Mouse (Mus musculus) lung, embryonic 16.5 days (tissue): ENCODE results near the gene Iqsec1. TPM values are rescaled to one million over a fixed set of nuclear protein-coding genes. Genes with fewer than 3 reads are reported as not detected.

Source experiments
- ATAC-seq: fragments of 200-750 bp; cut with Nextera tagmentation; 2 replicates; pipeline ENCODE4 v1.8.0; 2017; ENCODE audit warnings: low read depth, mild to moderate bottlenecking, moderate library complexity
- H3K27ac ChIP-seq: fragments of 300-500 bp; sonication (generic); 2 replicates; pipeline ENCODE4 v1.5.1; 2014; ENCODE audit warnings: mild to moderate bottlenecking, control low read depth, low read length
- H3K27me3 ChIP-seq: fragments of 300-500 bp; sonication (generic); 2 replicates; pipeline ENCODE4 v1.6.1; 2014; ENCODE audit warnings: low read depth, low read length, mixed read lengths; ENCODE audit not compliant: control insufficient read depth, insufficient read depth
- H3K36me3 ChIP-seq: fragments of 300-500 bp; sonication (generic); 2 replicates; pipeline ENCODE4 v1.6.1; 2014; ENCODE audit warnings: low read length; ENCODE audit not compliant: control insufficient read depth, insufficient read depth
- H3K4me1 ChIP-seq: fragments of 300-500 bp; sonication (generic); replicated peaks from 2 replicates; pipeline ENCODE4 v1.6.1; 2014; ENCODE audit warnings: low read length, mixed read lengths; ENCODE audit not compliant: control insufficient read depth, insufficient read depth
- H3K4me2 ChIP-seq: fragments of 300-500 bp; sonication (generic); 2 replicates; pipeline ENCODE4 v1.6.1; 2014; ENCODE audit warnings: low read depth, low read length, control low read depth
- H3K4me3 ChIP-seq: fragments of 300-500 bp; sonication (generic); 2 replicates; pipeline ENCODE4 v1.5.1; 2014; ENCODE audit warnings: mild to moderate bottlenecking, low read length, control low read depth
- H3K9ac ChIP-seq: fragments of 300-500 bp; sonication (generic); 2 replicates; pipeline ENCODE4 v1.6.1; 2014; ENCODE audit warnings: low read length, control low read depth
- H3K9me3 ChIP-seq: fragments of 300-500 bp; sonication (generic); 2 replicates; pipeline ENCODE4 v1.6.1; 2016; ENCODE audit warnings: low read length; ENCODE audit not compliant: control insufficient read depth
- WGBS: fragments of 180-500 bp; shearing (Covaris S2); extraction: QIAGEN DNeasy Blood & Tissue Kit; methylation state at CpG from one replicate; pipeline ENCODE4 v1.1.7; 2014; 5-methylcytosine and 5-hydroxymethylcytosine counted together
- polyA plus RNA-seq: library from polyadenylated mRNA; unstranded; fragments of >200 nt; fragmentation: Nextera tagmentation; extraction: Ambion mirVana; gene quantifications from 2 replicates; pipeline ENCODE4 v1.2.1, GENCODE M21; 2015

Gene Iqsec1
- polyA plus RNA-seq, 1 experiment from 2014 or later = 11.7 TPM

DNA sequence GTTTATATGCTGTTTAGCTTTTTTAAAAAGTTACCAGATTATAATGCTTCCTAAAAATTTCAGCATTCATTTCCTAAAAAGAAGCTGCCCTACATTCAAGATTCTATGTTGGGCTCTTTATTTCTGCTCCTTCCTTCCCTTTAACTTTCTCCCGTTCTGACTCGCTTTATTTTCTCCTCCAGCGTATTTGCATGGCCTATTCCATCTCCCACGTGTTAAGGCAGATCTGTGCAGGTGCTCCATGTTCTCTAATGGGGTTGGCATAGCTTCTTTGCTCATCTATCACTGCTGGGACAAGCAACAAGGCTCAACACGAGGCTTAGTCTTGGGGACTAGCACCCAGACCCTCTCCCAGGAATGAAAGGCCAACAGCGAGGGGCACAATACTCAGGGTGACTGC is 75.7 kb downstream of the Iqsec1 start:
- no peak for ATAC-seq
- no peak overlapping the region for H3K4me3 ChIP-seq
- no peaks in the 10 kb centered on the region for H3K36me3 ChIP-seq
- H3K27me3 ChIP-seq = no peaks in the 10 kb centered on the region
- H3K9me3 ChIP-seq = no peaks in the 10 kb centered on the region
- H3K9ac ChIP-seq = no peak overlapping the region
- H3K4me1 ChIP-seq = no peaks in the 10 kb centered on the region
- H3K27ac ChIP-seq = no peak overlapping the region
- H3K4me2 ChIP-seq = no peak overlapping the region
- 66% methylated on average over 6 of the region's 6 CpGs for WGBS

DNA sequence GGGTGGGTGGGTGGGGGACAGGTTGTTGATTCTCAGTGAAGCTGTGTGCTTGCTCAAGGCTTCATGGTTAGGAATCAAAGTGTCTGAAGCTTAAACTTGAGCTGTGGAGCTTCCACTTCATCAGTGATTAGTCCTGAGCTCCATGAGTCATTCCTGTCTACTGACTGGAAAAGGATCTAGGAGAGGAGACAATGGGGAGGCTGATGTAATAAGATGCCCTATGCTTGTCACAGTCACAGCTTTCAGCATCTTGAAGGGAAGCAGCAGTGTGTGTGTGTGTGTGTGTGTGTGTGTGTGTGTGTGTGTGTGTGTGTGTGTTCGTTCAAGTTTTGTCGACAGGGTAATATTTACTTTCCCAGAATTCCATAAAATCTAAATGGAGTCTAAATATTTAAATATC is 84.3 kb downstream of the Iqsec1 start:
- no peak for ATAC-seq
- no peaks in the 10 kb centered on the region for H3K4me1 ChIP-seq
- no peak overlapping the region for H3K4me3 ChIP-seq
- H3K27ac ChIP-seq = no peak overlapping the region
- no peak overlapping the region for H3K4me2 ChIP-seq
- WGBS = 84% methylated on average over 2 of the region's 2 CpGs
- no peaks in the 10 kb centered on the region for H3K9me3 ChIP-seq
- H3K9ac ChIP-seq = no peak overlapping the region
- no peaks in the 10 kb centered on the region for H3K36me3 ChIP-seq
- no peaks in the 10 kb centered on the region; the same call in 1 of the 2 replicates for H3K27me3 ChIP-seq

DNA sequence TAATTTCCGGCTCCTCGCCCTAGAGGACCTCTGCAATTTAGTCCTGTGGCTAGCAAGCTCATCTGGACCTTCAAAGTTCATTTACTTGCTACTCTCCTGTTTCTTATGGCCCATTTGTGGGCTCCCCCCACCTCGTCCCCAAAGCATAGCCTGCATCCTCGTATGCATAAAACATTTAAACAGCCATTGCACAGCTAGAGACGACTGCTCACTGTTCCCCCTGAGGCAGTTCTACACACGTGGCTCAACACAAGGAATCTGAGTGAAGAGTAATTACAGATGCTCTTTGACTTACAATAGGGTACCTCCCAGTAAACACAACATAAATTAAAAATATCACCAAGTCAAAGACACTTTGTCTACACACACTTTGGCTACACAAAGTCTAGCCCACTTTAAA is 88.2 kb downstream of the Iqsec1 start:
- H3K27ac ChIP-seq = no peak overlapping the region
- no peak overlapping the region for H3K4me3 ChIP-seq
- H3K9me3 ChIP-seq = no peaks in the 10 kb centered on the region
- H3K4me1 ChIP-seq = no peaks in the 10 kb centered on the region
- no peak overlapping the region for H3K9ac ChIP-seq
- ATAC-seq = no peak
- no peaks in the 10 kb centered on the region; the same call in 1 of the 2 replicates for H3K27me3 ChIP-seq
- H3K36me3 ChIP-seq = no peaks in the 10 kb centered on the region
- H3K4me2 ChIP-seq = no peak overlapping the region
- WGBS = 61% methylated on average over 6 of the region's 6 CpGs

DNA sequence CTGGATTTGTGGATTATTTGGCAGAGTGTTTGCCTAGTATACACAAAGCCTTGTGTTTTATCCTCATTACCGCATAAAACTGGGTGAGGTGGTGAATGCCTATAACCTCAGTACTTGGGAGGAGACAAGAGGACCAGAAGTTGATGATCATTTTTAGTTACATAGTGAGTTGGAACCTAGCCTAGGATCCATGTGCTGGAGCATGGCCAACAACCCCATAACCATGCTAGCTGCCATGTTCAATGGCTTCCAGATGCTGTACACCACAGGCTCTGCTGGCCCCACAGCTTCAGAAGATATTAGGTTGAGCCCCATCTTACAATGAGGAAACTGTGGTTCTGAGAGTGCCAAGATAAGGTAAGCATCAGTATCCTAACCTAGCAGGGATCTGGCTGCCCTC is 89.2 kb downstream of the Iqsec1 start:
- no peak for ATAC-seq
- Histone ChIP-seq H3K9me3 (no peaks in the 10 kb centered on the region), H3K4me1 (no peaks in the 10 kb centered on the region), H3K4me3 (no peak overlapping the region), H3K27ac (no peak overlapping the region), H3K9ac (no peak overlapping the region), H3K4me2 (no peak overlapping the region), H3K36me3 (no peaks in the 10 kb centered on the region), H3K27me3 (no peaks in the 10 kb centered on the region)
- WGBS = 71% methylated on average over 1 of the region's 1 CpGs

DNA sequence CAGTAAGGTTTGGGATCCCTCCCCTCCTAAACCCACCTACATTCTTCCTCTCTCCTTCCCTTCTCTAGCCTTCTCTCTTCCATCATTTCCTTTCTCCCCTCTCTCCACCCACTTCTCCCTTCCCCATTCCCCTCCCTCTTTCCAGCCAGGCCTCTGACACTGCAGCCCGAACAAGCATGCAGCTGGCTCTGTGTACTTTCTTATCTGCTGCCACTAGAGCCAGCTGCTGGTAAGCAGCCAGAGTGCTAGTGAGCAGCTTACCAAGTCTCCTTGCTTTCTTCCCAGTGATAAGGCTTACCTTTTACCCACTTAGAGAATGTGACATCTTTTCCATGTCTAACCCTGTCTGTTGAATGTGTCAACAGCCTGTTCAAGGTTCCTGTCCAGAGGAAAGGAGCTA is 90.4 kb downstream of the Iqsec1 start:
- Histone ChIP-seq H3K36me3 (no peaks in the 10 kb centered on the region), H3K4me3 (no peak overlapping the region)

DNA sequence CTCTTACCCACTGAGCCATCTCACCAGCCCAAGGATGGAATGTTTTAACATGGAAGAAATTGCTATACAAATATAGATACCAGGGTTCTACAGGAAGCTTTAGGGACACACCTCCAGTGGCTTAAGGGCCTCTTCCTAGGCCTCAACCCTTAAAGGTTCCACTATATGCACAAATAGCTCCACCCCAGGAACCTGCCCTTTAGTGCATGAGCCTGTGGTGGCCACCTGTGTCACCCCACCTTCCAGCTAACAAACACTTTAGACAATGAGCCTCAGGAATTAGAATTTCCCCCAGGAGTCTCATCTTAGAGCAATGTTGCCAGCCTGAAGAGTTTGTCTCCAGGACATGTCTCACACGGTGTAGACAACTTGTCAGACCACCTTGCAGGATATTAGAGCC is 96.1 kb downstream of the Iqsec1 start:
- no peaks in the 10 kb centered on the region for H3K36me3 ChIP-seq
- 74% methylated on average over 1 of the region's 1 CpGs for WGBS

More for the DNA sequence above, 90.4 kb downstream of the Iqsec1 start:
- H3K9me3 ChIP-seq = no peaks in the 10 kb centered on the region
- H3K4me2 ChIP-seq = no peak overlapping the region
- H3K27me3 ChIP-seq = no peaks in the 10 kb centered on the region
- H3K4me1 ChIP-seq = no peaks in the 10 kb centered on the region
- ATAC-seq = peak; percentile 38; the same call in 1 of the 2 replicates
- H3K27ac ChIP-seq = no peak overlapping the region
- no peak overlapping the region for H3K9ac ChIP-seq
- WGBS = 11% methylated on average over 1 of the region's 1 CpGs

DNA sequence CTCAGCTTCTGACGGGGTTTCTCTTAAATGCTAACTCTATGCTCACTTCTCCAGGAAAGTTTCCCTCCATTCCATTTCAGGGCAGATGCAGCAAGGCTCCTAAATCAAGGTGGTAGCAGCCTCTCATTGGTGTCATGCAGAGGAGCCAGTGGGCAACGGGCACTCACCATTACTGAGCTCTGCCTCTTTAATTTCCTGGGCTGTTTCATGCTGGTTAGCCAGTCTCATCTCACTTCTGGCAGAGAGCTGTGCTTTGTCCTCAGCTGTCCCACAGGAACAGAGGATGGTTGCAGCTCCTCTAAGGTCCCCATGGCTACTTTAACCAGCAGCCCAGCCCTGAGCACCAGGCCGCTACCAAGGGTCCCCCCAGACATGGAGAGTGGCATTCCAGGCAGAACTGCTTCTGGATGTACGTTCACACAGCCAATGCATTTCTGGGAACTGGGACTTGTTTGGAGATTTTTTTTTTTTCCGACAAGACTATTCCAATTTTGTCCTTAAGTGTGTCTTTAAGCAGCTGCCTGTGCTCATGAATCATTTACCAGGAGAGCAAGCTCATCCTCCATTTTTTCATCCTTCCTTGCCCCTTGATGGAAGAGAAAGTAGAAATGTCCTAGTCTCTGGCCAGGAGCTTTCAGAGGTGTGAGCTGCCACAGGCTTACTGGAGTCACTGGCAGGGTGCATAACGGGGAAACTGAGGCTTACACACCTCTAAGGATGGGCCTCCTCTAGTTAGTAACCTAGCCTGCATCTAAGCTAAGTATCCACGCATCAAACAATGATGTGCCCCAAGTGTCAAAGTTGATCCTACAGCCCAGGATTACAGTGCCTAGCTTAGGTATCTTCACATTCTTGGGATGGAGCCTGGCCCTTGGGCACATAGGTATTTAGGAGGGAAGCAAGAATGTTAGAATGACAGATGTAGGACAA is 98.9 kb downstream of the Iqsec1 start:
- H3K36me3 ChIP-seq = no peaks in the 10 kb centered on the region
- 81% methylated on average over 7 of the region's 7 CpGs for WGBS
- no peaks in the 10 kb centered on the region for H3K4me1 ChIP-seq
- H3K9ac ChIP-seq = no peak overlapping the region
- H3K27me3 ChIP-seq = no peaks in the 10 kb centered on the region
- no peaks in the 10 kb centered on the region for H3K9me3 ChIP-seq
- no peak overlapping the region for H3K27ac ChIP-seq
- no peak overlapping the region for H3K4me3 ChIP-seq
- H3K4me2 ChIP-seq = no peak overlapping the region
- ATAC-seq = no peak

More for the DNA sequence above, 96.1 kb downstream of the Iqsec1 start:
- no peaks in the 10 kb centered on the region for H3K27me3 ChIP-seq
- H3K4me3 ChIP-seq = no peak overlapping the region
- H3K4me2 ChIP-seq = no peak overlapping the region
- no peak overlapping the region for H3K27ac ChIP-seq
- H3K4me1 ChIP-seq = no peaks in the 10 kb centered on the region
- no peak overlapping the region for H3K9ac ChIP-seq
- H3K9me3 ChIP-seq = no peaks in the 10 kb centered on the region
- ATAC-seq = no peak

DNA sequence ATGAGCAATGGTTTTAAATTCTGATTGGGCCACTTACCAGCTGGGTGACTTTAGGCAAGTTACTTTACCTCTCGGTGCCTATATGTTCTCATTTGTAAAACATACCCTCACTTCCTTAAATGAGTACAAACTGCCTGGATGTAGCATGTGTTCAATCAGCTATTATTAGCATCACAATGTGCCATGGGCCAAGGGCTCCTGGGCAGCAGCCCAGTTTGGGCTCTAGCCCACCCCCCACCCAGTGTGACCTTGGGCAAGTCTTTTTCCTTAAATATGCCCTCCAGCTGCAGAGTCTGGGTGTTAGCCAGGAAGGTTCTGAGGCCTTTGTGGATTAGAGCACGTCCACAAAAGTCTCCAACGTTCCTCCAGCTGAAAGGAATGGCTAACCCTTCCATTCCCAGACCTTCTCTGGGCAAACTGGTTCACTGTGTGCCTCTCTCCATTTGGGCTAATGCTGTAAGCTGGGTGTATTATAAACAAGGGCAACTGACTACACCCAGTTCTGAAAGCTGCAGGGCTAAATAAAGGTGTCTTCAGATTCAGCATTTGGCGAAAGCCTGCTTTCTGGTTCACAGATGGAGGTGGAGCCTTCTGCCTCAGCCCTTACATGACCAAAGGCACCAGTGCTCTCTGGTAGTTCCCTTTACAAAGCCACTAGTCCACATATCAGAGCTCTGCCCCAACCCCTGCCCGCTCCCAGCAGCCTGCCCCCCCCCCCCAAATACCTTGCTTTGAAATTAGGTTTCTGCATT is 101.3 kb downstream of the Iqsec1 start:
- 63% methylated on average over 5 of the region's 5 CpGs for WGBS
- Histone ChIP-seq H3K27me3 (no peaks in the 10 kb centered on the region), H3K9me3 (no peaks in the 10 kb centered on the region), H3K9ac (no peak overlapping the region), H3K4me3 (no peak overlapping the region), H3K27ac (no peak overlapping the region), H3K4me2 (no peak overlapping the region), H3K4me1 (no peaks in the 10 kb centered on the region), H3K36me3 (no peaks in the 10 kb centered on the region)
- no peak for ATAC-seq

DNA sequence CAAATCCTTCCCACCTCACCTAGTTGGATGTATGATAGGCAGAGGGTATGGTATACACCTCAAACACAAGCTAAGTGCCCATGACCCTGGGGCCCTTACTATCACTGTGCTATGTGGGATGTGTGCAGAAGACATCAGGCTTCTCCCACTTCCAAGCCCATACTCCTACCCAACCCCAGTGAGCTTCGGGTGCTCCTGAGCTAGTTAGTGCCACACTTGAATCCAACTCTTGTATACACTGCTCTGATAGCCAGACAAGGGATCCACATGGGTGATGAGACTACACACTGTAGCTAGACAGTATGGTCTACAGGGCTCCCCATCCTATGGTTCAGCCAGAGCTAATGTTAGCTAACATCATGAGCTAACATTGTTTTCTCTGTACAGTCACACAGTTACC is 102.9 kb downstream of the Iqsec1 start:
- H3K9me3 ChIP-seq = no peaks in the 10 kb centered on the region
- 79% methylated on average over 1 of the region's 1 CpGs for WGBS
- no peak overlapping the region for H3K27ac ChIP-seq
- ATAC-seq = no peak
- no peak overlapping the region for H3K4me2 ChIP-seq
- H3K4me1 ChIP-seq = no peaks in the 10 kb centered on the region
- H3K36me3 ChIP-seq = no peaks in the 10 kb centered on the region
- no peak overlapping the region for H3K9ac ChIP-seq
- H3K27me3 ChIP-seq = no peaks in the 10 kb centered on the region
- no peak overlapping the region for H3K4me3 ChIP-seq
